Mouse (Mus musculus): ENCODE measurements around the gene Gpatch8. TPM values are rescaled to one million over a fixed set of nuclear protein-coding genes. Genes with fewer than 3 reads are reported as not detected.
A peak's percentile ranks its signal among the peaks of the same experiment; 100 is the strongest.

Gene Gpatch8
- polyA plus RNA-seq, 1 experiment from 2014 or later: 71.6 TPM

DNA sequence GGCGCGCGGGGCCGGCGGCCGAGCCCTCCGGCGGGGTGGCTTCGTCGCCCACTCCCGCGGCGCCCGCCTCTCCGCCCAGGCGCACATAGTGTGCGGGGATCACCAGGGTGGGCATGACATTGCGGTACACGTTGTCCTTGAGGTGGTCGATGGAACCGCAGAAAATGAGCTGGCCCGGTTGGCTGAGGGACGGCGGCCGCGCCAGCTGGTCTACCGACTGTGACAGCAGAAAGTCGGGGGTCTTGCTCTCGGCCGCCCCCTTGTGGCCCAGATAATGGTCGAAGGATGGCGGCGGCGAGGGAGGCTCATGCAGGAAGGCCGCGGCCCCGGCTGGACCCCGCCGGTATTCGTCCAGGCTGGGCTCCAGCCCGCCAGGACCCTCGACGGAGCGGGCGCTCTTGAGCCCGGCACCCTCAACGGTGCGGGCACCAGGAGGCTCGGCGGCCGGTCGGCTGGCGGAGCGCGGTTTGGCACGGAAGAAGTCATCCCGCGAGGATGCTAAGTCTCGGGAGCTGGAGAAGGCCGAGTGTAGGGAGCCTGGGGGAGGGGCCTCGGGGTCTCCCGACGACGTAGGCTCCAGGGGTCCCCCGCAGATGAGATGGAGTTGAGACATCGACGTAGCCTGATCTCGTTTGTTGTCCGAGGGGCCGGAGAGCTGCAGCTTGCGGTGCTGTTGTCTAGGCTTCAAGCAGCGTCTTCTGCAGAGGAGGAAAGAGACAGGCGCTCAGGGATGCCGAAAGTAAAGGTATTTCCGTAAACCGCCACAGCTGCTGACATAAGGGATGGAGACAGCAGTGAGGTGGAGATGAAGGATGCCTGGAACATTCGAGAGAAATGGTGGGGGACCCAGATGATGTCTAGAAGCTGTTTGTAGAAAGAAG is 117.7 kb downstream of the Gpatch8 start:
- 10% methylated on average over 77 of the region's 77 CpGs for WGBS
- H3K27me3 ChIP-seq (replicated peaks): no peaks in the 10 kb centered on the region
- ATAC-seq (ENCODE audit: low FRiP score): 0 out of 2 replicates have a peak, but pooled peaks have one; percentile 9
- no peaks in the 10 kb centered on the region for H3K9me3 ChIP-seq (replicated peaks)
- H3K27ac ChIP-seq (replicated peaks): peak overlapping the region; percentile 38
- H3K4me3 ChIP-seq (replicated peaks): peak overlapping the region; percentile 33
- peaks cover 76% of the 10 kb centered on the region for H3K36me3 ChIP-seq
- H3K9ac ChIP-seq (replicated peaks): peak overlapping the region; percentile 43; the same call in 1 of the 2 replicates
- peaks cover 40% of the 10 kb centered on the region for H3K4me1 ChIP-seq
- peak overlapping the region; percentile 57 for H3K4me2 ChIP-seq

GRCm38 (mm10) chr11:102437120-102438061 is 118.8 kb downstream of the Gpatch8 start:
- Histone ChIP-seq H3K4me1 (peaks cover 47% of the 10 kb centered on the region), H3K4me3 (replicated peaks) (peak overlapping the region; percentile 33), H3K9ac (replicated peaks) (peak overlapping the region; percentile 43), H3K27ac (replicated peaks) (peak overlapping the region; percentile 38; the same call in 1 of the 2 replicates), H3K27me3 (replicated peaks) (no peaks in the 10 kb centered on the region), H3K36me3 (peaks cover 72% of the 10 kb centered on the region), H3K4me2 (peak overlapping the region; percentile 57), H3K9me3 (replicated peaks) (no peaks in the 10 kb centered on the region)
- ATAC-seq (ENCODE audit: low FRiP score): peak; percentile 15; the same call in 1 of the 2 replicates
- 4% methylated on average over 81 of the region's 87 CpGs for WGBS

GRCm38 (mm10) chr11:102436471-102436790 is 119.8 kb downstream of the Gpatch8 start:
- Histone ChIP-seq H3K9ac (replicated peaks) (no peak overlapping the region), H3K36me3 (peaks cover 65% of the 10 kb centered on the region), H3K4me1 (peaks cover 55% of the 10 kb centered on the region), H3K27ac (replicated peaks) (no peak overlapping the region), H3K9me3 (replicated peaks) (no peaks in the 10 kb centered on the region), H3K4me2 (no peak overlapping the region), H3K4me3 (replicated peaks) (no peak overlapping the region), H3K27me3 (replicated peaks) (no peaks in the 10 kb centered on the region)
- WGBS: 89% methylated on average over 10 of the region's 10 CpGs
- no peak for ATAC-seq (ENCODE audit: low FRiP score)

DNA sequence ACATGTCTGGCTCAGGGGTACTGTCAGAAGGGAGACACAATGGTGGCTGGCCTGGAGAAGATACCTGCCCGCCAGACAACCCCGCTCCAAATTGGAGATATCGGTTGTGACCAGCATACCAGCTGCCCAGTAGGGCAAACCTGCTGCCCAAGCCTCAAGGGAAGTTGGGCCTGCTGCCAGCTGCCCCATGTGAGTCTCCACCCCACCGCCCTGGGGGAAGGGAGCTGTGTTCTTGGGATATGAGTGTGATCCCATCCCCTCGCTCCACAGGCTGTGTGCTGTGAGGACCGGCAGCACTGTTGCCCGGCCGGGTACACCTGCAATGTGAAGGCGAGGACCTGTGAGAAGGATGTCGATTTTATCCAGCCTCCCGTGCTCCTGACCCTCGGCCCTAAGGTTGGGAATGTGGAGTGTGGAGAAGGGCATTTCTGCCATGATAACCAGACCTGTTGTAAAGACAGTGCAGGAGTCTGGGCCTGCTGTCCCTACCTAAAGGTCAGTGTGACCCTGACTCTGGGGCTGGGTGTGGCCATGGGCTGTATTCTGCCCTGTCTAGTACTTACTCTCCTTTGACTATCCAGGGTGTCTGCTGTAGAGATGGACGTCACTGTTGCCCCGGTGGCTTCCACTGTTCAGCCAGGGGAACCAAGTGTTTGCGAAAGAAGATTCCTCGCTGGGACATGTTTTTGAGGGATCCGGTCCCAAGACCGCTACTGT is 120.3 kb downstream of the Gpatch8 start:
- WGBS: 85% methylated on average over 18 of the region's 18 CpGs
- no peak overlapping the region for H3K9ac ChIP-seq (replicated peaks)
- H3K4me2 ChIP-seq: no peak overlapping the region
- no peak overlapping the region for H3K4me3 ChIP-seq (replicated peaks)
- peaks cover 60% of the 10 kb centered on the region for H3K4me1 ChIP-seq
- no peak overlapping the region for H3K27ac ChIP-seq (replicated peaks)
- H3K36me3 ChIP-seq: peaks cover 59% of the 10 kb centered on the region
- no peaks in the 10 kb centered on the region for H3K9me3 ChIP-seq (replicated peaks)
- no peaks in the 10 kb centered on the region for H3K27me3 ChIP-seq (replicated peaks)
- ATAC-seq (ENCODE audit: low FRiP score): no peak

GRCm38 (mm10) chr11:102434816-102435705 is 121.1 kb downstream of the Gpatch8 start:
- Histone ChIP-seq H3K4me3 (replicated peaks) (no peak overlapping the region), H3K27ac (replicated peaks) (no peak overlapping the region), H3K4me2 (no peak overlapping the region), H3K9ac (replicated peaks) (no peak overlapping the region), H3K4me1 (peaks cover 63% of the 10 kb centered on the region), H3K27me3 (replicated peaks) (no peaks in the 10 kb centered on the region), H3K36me3 (peaks cover 51% of the 10 kb centered on the region), H3K9me3 (replicated peaks) (no peaks in the 10 kb centered on the region)
- ATAC-seq (ENCODE audit: low FRiP score): no peak
- 92% methylated on average over 11 of the region's 11 CpGs for WGBS

GRCm38 (mm10) chr11:102434406-102434805 is 121.8 kb downstream of the Gpatch8 start:
- H3K4me2 ChIP-seq: no peak overlapping the region
- no peak overlapping the region for H3K9ac ChIP-seq (replicated peaks)
- WGBS: 5% methylated on average over 7 of the region's 7 CpGs
- peaks cover 68% of the 10 kb centered on the region for H3K4me1 ChIP-seq
- H3K4me3 ChIP-seq (replicated peaks): peak overlapping the region; percentile 8; the same call in 1 of the 2 replicates
- no peaks in the 10 kb centered on the region for H3K9me3 ChIP-seq (replicated peaks)
- H3K36me3 ChIP-seq: peaks cover 44% of the 10 kb centered on the region
- no peaks in the 10 kb centered on the region for H3K27me3 ChIP-seq (replicated peaks)
- peak; percentile 22; the same call in 1 of the 2 replicates for ATAC-seq (ENCODE audit: low FRiP score)
- H3K27ac ChIP-seq (replicated peaks): 0 out of 2 replicates have a peak overlapping the region, but pooled peaks have one; percentile 41

- Histone ChIP-seq H3K36me3 (peaks cover 39% of the 10 kb centered on the region), H3K9me3 (replicated peaks) (no peaks in the 10 kb centered on the region), H3K4me1 (peaks cover 67% of the 10 kb centered on the region), H3K27me3 (replicated peaks) (no peaks in the 10 kb centered on the region), H3K9ac (replicated peaks) (no peak overlapping the region), H3K4me3 (replicated peaks) (no peak overlapping the region), H3K27ac (replicated peaks) (0 out of 2 replicates have a peak overlapping the region, but pooled peaks have one; percentile 41), H3K4me2 (no peak overlapping the region)
- WGBS: 86% methylated on average over 7 of the region's 7 CpGs
- no peak for ATAC-seq (ENCODE audit: low FRiP score)
Measured at GRCm38 (mm10) chr11:102433866-102434265, 122.3 kb downstream of the Gpatch8 start.

- Histone ChIP-seq H3K4me3 (replicated peaks) (no peak overlapping the region), H3K9ac (replicated peaks) (no peak overlapping the region; the same call in 1 of the 2 replicates), H3K27ac (replicated peaks) (no peak overlapping the region), H3K4me1 (peaks cover 58% of the 10 kb centered on the region), H3K36me3 (peaks cover 36% of the 10 kb centered on the region), H3K27me3 (replicated peaks) (no peaks in the 10 kb centered on the region), H3K4me2 (no peak overlapping the region), H3K9me3 (replicated peaks) (no peaks in the 10 kb centered on the region)
- no peak for ATAC-seq (ENCODE audit: low FRiP score)
- WGBS: 86% methylated on average over 6 of the region's 6 CpGs
Measured at GRCm38 (mm10) chr11:102432896-102433295, 123.3 kb downstream of the Gpatch8 start.

DNA sequence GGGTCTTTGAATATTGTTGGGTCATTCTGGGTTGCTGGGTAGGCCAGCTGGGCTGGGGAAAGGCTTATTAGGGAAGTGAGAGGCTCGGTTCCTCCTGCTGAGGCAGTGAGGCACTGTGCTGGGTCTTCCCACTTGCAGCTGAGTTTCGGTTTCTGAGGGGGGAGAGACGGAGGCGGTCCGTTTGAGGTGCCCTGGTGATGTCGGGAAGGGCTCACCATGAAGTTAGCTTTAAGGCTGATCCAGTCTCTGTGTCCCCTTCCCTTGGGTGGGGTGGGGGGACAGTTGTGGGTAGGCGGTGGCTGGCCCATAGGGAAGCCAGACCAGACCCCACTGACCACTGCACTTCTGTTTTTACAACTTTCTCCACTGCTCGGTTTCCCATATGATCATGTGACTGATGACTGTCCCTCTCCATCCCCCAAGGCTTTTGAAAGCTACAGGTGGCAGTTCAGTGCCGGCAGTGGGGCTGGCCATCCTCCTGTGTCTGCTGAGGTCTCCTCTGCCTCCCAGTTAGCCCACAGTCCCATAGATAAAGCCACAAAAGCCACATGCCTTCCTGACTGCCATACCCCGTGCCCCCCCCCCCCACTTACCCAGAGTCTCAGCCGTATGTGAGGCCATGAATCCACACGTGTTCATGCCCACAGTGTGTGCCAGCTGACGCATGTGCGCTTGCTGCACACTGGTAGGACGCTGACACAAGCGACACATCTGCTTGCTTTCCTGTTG is 123.9 kb downstream of the Gpatch8 start:
- 60% methylated on average over 16 of the region's 16 CpGs for WGBS
- Histone ChIP-seq H3K9me3 (replicated peaks) (no peaks in the 10 kb centered on the region), H3K36me3 (peaks cover 34% of the 10 kb centered on the region), H3K9ac (replicated peaks) (0 out of 2 replicates have a peak overlapping the region, but pooled peaks have one; percentile 1), H3K27me3 (replicated peaks) (no peaks in the 10 kb centered on the region), H3K4me3 (replicated peaks) (no peak overlapping the region), H3K4me1 (peaks cover 52% of the 10 kb centered on the region), H3K4me2 (no peak overlapping the region), H3K27ac (replicated peaks) (no peak overlapping the region)
- ATAC-seq (ENCODE audit: low FRiP score): no peak

GRCm38 (mm10) chr11:102431728-102432114 is 124.5 kb downstream of the Gpatch8 start:
- no peak overlapping the region for H3K27ac ChIP-seq (replicated peaks)
- WGBS: 89% methylated on average over 3 of the region's 3 CpGs
- H3K4me2 ChIP-seq: no peak overlapping the region
- no peaks in the 10 kb centered on the region; the same call in 1 of the 2 replicates for H3K27me3 ChIP-seq (replicated peaks)
- H3K9me3 ChIP-seq (replicated peaks): no peaks in the 10 kb centered on the region
- H3K36me3 ChIP-seq: peaks cover 30% of the 10 kb centered on the region
- H3K4me1 ChIP-seq: peaks cover 47% of the 10 kb centered on the region
- no peak for ATAC-seq (ENCODE audit: low FRiP score)
- H3K4me3 ChIP-seq (replicated peaks): no peak overlapping the region
- H3K9ac ChIP-seq (replicated peaks): no peak overlapping the region
